Mouse (Mus musculus): ENCODE measurements around the gene Tmem8. TPM values are rescaled to one million over a fixed set of nuclear protein-coding genes. Genes with fewer than 3 reads are reported as not detected.
"Not testable (repeated sequence)": the region's sequence is repeated elsewhere in the genome, so short reads cannot be mapped to it uniquely, and the experiment has no call there.

The Tmem8 gene
- total RNA-seq, 2 experiments from 2014 or later: 11.4 to 13.1 TPM

DNA sequence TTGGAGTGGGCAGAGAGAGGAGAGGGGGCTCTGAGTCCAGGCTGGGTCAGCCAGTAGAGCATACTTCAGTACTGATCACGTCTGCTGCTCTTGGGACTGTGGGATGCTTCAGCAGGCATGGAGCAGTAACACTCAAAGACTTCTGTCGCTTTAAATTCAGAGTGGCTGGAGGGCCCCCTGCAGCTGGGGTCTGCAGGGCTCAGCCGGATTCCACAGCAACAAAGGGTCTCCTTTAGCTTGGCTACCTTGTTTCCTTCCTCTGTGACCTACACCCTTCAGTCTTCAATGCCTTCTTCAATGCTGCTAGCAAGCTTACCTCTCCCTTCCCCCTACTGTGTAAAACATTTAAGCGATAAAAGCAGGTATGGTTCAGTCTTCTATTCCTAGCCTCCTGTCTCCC lies 2.1 kb upstream of the Tmem8 start:
- no peak for DNase-seq (ENCODE audit: extremely low spot score in 1 of 2, low spot score in 1 of 2)

DNA sequence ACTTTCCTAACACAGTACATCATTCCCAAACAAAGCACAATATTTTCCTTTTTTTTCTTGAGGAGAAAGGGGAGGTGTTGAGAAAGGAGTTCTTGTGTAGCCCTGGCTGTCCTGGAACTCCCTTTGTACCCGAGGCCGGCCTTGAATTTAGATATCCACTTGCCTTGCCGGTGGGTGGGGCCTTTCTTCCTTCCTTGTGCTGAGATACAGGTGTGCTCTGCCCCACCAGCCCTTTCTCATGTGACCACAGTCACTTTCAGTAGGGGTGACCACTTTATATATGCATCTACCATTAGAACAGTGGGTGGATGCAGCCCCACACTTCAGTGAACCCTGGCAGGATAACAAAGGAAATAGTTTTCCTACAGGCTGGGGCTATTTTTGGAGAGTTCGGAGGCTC lies 1.4 kb upstream of the Tmem8 start:
- no peak for DNase-seq (ENCODE audit: extremely low spot score in 1 of 2, low spot score in 1 of 2)

DNA sequence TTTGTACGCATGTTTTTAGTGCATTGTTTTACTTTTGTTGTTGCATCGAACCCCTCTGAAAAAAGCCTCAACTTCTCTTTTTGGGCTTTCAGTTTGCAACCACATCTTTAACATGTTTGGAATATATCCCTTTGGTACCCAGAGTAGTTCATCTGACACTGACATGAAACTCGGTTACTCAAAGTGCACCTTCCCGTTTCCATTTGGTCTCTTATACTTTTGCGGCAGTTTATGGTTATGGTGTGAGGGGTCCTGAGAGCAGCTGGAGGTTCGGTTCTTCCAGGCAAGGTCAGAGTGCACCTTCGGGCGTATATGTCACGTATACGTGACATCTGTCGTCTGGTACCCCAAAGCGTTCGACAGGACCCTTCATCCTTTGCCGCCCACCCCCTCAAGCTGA lies 348 bp upstream of the Tmem8 start:
- DNase-seq (ENCODE audit: extremely low spot score in 1 of 2, low spot score in 1 of 2): no peak

DNA sequence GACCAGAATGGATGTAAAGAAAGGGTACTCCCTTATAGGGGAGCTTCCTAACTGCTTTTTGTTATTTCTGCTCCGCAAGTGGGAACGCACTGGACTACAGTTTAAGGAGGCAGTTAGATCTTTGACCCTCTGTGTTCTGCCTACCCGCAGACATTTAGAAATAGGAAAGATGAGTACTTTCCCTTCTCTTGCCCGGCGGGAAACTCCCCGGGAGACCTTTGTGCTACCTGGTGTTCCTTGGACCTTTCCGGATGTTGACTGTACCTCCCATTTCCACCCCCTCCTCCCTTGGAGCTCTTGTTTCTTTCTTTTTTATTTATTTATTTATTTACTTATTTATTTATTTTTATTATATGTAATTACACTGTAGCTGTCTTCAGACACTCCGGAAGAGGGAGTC lies 962 bp downstream of the Tmem8 start:
- no peak for DNase-seq (ENCODE audit: extremely low spot score in 1 of 2, low spot score in 1 of 2)

DNA sequence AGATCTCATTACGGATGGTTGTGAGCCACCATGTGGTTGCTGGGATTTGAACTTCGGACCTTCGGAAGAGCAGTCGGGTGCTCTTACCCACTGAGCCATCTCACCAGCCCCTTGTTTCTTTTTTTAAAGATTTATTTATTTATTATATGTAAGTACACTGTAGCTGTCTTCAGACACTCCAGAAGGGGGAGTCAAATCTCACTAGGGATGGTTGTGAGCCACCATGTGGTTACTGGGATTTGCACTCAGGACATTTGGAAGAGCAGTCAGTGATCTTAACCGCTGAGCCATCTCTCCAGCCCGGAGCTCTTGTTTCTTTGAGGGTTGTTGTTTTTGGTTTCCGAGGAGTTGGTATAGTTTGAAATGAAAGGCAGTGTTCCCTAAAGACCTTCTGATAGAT lies 1.4 kb downstream of the Tmem8 start:
- not testable (repeated sequence) for DNase-seq (ENCODE audit: extremely low spot score in 1 of 2, low spot score in 1 of 2)

DNA sequence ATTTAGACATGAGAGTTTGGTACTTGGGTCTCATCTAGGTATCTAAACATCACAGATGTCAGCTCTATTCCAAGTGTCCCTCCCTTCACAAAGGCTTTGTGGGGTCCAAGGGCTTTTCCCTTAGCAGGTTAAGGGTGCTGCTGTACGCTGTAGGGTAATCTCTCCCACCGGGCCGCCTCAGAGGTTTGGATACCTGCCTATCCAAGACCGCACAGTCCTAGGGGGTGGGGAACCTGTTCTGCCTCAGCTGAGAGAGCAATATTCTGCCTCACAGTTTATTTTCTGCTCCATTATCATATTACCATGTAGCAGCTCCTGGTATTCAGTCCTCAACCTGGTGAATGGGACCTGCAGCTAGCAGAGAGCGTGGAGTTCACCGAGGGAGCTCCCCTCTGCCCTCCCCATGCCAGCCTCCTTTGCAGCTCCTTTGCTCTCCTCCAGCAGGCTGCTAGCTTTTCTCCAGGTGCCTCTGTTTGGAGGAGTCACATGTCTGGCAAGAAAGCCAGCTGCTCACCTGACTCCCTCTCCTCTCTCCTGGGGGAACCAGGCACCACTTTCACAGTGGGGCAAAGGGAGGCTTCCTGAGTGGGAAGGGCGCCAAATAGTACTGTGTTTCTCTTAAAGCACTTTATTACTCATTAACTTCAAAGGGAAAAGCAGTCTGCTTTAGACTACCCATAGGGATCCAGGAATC lies 2.3 kb downstream of the Tmem8 start:
- no peak for DNase-seq (ENCODE audit: extremely low spot score in 1 of 2, low spot score in 1 of 2)

DNA sequence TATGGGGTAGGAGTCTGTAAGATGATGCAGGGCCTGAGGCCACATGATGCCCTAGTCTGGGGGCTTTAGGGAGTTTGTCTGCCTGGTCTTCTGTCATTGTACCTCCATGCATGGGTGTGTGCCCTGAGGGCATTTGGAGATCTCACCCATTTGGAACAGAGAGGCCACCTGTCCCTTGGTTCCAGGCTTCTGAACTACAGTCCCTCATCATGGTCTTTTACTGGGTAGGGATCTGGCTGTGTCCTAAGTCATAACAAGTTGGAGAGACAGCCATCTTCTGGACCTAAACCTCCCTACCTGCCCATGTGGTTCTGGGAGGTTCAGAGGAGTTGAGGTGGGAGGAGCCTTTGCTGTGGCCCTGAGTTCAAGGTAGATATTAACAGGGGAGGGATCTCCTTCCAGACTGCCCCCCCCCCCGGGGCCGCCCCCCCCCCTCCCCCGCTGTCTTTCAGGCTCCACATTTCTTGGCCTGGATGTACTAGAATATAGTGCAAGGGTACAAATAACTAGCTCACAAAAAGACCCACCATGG lies 2.9 kb downstream of the Tmem8 start:
- no peak for DNase-seq (ENCODE audit: extremely low spot score in 1 of 2, low spot score in 1 of 2)

DNA sequence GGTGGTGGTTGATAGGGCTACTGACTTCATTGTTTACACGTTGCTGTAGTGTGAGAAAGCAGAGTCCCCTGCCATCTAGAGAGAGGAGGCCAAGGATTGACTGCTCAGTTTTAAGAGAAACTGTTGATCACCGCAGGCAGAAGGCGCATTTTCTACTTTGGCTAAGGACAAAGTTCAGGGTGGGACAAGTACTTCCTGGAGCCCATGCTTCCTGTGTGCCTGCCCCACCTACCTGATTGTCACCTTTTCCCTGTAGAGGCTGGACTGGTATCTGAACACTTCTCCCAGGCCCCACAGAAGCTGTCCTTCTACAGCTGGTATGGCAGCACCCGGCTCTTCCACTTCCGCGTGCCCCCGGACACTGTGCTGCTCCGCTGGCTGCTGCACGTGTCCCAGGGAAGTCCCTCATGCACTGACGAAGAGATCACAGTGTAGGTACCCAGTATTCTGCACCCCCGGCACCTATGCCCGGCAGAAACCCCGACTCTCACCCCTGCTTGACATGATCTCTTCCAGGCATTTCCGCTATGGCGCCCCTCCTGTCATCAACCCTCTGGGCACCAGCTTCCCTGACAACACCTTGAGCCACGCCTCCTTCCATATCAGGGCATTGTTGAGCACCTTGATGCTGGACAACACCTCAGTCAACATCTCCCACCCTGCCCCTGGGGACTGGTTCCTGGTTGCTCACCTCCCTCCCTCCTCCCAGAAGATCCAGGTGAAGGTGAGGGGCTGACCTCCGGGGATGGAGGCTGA lies 3.6 kb downstream of the Tmem8 start:
- no peak for DNase-seq (ENCODE audit: extremely low spot score in 1 of 2, low spot score in 1 of 2)

DNA sequence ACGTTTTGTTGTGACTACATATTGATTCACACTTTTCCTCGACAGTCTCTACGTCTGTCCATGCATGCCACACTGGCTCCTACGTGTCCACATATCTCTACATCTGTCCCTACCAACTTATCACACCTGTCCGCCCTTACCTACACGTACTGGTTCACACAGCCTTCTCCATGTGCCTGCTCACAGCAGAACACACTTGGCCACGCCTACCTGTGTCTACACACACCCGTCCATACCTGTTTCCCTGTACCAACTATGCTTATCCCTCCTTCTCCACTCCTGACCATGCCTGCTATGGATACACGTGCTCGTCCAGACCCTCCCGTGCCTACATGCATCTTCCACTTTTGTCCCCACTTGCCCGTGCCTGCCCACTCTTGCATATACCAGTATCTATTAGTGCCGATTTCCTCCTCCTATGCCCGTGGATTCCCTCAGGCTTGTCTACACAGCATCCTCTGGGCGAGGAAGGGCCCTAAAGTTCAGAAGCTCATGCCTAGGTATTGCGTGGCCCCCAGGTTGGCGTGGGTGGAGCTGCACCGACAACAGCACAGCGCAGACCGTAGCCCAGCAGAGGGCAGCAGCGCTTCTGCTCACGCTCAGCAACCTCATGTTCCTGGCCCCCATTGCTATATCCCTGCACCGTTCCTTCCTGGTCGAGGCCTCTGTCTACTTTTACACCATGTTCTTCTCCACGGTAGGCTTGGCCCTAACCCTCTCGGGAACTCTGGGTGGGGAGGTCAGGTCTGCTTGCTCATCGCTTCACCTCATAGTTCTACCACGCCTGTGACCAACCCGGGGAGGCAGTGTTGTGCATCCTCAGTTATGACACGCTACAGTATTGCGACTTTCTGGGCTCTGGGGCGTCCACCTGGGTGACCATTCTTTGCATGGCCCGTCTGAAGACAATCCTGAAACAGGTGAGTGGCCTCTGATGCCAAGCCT lies 6.9 kb downstream of the Tmem8 start:
- peak in 1 of 2 experiments; percentile 62 for DNase-seq (ENCODE audit: extremely low spot score in 1 of 2, low spot score in 1 of 2)

DNA sequence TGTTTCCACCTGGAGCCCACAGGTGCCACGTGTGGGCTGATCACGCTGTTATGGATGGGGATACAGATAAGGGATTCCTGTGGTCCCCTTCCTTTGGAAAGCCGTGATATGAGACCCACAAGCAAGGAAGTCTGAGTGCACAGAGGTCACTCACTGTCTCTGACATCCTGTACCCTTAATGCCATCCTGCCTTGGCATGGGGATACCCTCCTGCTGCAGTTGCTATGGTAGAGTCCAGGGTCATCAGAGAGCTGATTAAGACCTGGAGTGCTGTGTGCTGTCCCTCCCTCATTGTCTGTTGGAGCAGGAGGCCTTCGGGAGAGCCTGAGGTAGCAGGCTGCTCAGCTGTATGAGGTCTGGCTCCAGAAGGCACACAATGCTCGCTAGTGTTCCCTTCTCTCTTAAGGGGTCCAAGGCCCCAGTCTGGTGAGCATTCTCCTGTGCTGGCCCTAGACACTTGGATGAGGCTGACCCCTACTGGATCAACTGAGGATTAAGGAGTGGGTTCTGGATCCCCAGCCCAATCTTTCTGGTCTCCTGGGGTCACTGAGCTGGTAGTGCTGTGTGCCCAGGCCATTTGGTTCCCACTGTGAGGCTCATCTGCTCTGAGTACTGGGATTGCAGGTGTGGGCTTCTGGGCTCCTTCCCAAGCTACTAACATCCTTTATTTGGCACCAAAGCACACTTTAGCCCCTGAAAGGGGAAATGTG lies 9.5 kb downstream of the Tmem8 start:
- no peak for DNase-seq (ENCODE audit: extremely low spot score in 1 of 2, low spot score in 1 of 2)

DNA sequence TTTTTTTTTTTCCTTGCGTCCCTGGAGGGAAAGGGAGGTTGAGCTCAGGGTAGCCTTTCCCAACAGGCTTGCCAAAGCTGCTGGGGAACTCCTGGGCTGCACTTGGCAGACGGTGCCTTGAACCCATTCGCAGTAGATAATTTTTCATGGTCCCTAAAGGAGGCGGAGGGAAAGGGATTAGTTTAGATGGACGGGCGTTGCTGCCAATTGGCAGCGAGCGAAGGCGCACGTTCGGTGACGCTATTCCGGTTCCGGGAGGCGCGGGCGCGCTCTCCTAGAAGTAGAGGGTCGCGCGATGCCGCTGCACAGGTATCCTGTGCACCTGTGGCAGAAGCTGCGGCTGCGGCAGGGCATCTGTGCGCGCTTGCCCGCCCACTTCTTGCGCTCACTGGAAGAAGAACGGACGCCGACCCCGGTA lies 10.2 kb downstream of the Tmem8 start, which contains the start of gene Mrpl28:
Gene Mrpl28, plus strand, starts transcription at position 234 of the 418 bp plus-strand sequence.
- DNase-seq (ENCODE audit: extremely low spot score in 1 of 2, low spot score in 1 of 2): peak; percentile 80 to 87

DNA sequence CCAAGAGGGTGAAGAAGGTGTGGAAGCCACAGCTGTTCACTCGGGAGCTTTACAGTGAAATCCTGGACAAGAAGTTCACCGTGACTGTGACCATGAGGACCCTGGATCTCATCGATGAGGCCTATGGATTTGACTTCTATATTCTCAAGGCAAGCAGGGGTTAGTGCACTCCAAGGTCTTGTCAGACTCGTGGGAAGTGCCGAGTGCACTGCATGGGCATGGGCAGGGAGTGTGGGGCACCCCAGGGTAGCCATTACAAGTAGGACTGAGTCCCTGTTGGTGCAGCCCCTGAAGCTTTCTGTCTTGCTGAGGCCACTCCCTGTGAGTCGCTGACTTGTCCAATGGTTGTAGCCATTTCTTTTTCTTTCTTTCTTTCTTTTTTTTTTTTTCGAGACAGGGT lies 11.5 kb downstream of the Tmem8 start:
- no peak for DNase-seq (ENCODE audit: extremely low spot score in 1 of 2, low spot score in 1 of 2)

DNA sequence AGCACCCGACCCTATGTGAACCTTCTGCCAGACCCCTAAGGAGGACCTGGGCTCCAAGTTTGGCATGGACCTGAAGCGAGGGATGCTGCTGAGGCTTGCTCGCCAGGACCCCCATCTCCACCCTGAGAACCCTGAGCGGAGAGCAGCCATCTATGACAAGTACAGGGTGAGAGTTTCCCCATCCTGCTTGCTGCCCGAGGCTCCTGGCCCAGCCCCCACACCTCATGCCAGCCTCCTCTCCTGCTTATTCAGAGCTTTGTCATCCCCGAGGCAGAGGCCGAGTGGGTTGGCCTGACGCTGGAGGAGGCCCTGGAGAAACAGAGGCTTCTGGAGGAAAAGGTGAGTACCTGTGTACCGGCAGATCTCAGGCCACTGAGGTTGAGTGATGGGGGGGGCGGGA lies 12.1 kb downstream of the Tmem8 start:
- DNase-seq (ENCODE audit: extremely low spot score in 1 of 2, low spot score in 1 of 2): no peak

DNA sequence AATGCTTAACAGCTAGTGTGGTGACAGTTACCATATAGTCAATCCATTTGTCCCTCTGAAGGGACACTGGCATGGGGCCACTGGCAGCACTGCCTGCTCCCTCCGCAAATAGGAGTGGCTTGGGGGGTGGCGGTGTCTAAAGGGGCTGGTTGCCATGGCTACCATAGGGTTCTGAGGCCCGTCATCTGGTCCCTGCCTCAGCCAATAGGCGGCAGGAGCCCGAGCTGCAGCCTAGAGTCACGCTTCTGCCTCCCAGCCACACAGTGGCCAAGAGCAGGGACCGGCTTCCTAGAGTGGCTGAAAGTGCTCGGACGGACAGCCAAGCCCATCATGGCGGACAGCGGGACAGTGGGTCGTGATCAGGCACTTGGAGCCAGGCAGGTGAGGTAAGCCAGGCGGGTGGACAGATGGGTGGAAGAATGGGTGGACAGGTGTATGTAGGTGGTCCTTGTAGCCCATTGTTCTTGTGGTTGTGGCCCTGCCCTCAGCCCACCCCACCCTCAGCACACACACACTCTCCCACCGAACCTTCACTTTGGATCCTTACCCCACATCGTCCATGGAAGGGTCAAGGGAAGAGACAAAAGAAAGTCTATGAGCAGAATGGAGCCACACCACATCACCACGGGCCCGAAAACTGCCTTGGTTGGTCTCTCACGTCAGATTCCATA lies 18.1 kb downstream of the Tmem8 start:
- no peak for DNase-seq (ENCODE audit: extremely low spot score in 1 of 2, low spot score in 1 of 2)

DNA sequence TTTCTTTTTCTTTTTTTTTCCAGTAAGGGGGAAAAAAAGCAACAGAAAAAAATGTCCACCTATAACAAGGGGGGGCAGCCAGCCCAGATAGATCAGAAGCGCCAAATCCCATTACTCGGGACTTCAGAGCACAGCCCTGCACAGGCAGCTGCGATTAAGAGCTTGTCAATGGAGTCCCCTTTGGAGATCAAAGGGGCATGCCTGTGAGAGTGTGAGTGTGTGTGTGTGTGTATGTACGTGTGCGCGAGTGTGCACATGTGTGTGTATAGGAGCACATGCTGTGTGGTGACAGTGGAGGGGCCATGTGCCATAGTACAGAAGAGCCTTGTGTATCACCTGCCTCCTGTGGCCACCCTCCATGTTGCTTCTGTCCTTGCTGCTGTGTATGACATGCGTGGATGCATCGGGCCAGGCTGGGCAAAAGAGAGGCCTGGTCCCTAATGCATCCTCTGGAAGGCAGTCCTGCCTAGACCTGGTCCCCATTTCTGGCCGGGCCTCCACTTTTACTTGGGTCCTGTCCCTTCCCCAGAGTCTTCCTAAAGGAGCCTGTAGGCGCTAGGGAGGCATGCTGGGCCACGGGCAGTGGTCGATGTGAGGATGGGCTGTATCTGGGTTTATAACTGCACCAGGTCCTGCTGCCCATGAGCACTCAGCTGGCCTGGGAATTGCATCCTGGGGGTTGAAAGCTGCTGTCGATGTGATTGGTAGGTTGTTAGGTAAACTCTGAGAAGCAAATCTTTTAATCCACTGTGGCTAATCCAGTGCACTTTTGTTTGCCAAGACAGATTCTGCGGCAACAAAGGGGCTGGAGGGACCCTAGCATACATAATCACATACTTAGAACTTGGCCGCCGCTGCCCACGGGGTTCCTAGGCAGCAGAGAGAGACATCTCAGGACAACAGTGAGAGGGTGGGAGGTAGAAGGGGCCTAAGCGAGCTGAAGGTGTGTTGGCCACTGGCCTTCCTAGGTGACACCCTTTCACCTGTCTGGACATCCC lies 19.1 kb downstream of the Tmem8 start:
- no peak for DNase-seq (ENCODE audit: extremely low spot score in 1 of 2, low spot score in 1 of 2)

DNA sequence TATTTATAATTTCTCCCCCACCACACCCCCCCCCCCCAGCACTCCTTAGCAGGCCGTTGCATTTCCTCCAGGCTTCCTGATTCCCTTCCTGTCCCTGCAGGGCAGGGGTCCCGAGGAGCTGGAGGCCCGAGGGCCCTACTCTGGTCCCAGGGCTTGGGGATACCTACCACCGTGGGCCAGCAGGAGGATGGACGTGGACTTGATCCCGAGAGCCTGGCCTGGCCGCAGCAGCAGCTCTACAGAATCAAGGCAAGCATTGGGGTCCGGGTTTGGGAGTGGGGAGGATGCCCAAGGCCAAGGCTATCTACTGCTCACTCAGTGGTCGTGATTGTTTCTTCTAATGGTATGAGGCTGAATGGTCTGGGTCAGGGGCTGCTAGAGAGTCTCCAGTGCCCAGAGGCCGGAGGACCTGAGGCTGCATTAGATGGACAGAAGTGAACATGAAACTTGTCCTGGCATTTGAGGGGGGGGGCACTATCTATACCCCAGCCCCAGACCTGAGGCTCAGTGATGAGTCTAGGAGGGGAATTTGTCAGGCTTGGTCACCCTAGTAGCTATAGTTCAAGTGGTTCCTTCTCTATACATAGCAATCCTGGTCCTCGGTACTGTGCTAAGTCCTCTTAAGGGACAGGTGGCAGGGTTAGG lies 24.1 kb downstream of the Tmem8 start:
- no peak for DNase-seq (ENCODE audit: extremely low spot score in 1 of 2, low spot score in 1 of 2)

DNA sequence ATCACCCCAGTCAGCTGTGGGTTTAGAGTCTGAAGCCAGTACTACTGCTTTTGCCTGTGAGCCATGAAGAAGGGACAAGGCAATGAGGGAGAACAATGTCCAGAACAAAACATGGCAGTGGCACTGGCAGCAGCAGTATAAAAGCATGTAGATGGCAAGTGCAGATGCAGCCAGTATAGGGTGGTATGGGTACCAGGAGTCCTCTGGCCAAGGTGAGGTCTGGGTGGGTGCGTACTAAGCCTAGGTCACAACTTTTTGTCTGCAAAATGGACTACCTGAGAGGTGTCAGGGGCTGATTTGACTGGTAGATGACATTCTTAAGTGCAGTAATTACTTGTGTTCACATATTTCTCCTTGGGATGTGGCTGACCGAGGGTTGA lies 24.6 kb downstream of the Tmem8 start:
- no peak for DNase-seq (ENCODE audit: extremely low spot score in 1 of 2, low spot score in 1 of 2)

Data from layer of hippocampus, postnatal 25 days (tissue).